Mouse (Mus musculus) frontal cortex, postnatal 10 days (tissue): ENCODE results near the gene Asprv1.

Experiments used
- DNase-seq, 2 experiments: peaks; one replicate each; pipeline ENCODE4 v3.0.0; 2022; ENCODE audit warnings: low spot score in 2 of 2, mixed read lengths in 1 of 2

The Asprv1 gene

GRCm38 (mm10) chr6:86665560-86666307, 37.8 kb downstream of the Asprv1 start:
- DNase-seq = no peak

GRCm38 (mm10) chr6:86667061-86667460, 39.1 kb downstream of the Asprv1 start:
- DNase-seq = no peak

DNA sequence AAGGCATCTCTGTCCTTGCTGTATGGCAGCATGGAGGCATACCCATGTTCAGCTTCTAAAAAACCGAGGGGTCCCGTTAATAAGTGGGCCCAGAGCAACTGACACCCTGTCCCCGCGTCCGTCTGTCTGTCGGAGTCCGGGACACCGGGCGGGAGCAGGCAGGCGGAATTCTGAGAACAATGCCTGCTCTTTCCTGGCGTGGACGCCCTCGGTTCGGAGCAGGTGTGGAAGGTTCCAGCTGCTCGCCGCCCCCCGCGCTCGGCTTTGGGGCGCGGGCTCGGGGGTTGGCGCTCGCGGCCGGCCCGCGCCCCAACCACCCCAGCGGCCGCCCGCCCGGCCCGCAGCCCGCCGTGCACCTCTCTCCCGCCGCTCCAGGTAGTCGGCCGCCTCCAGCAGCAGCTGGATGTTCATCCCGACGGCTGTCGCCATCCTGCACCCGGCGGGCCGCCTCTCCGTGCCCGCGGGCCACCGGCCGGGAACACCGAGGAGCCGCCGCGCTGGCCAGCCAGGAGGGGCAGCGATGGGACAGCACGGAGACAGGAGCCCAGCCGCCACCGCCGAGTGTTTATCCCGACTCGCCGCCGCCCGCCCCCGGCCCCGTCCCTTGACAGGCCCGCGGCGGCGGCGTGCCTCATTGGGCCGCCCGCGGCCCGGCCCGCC, 40.7 kb downstream of the Asprv1 start, which contains the start of gene Mxd1:
Gene Mxd1 (minus strand): TSS at position 582 of the 660 bp plus-strand sequence.
- no peak for DNase-seq

DNA sequence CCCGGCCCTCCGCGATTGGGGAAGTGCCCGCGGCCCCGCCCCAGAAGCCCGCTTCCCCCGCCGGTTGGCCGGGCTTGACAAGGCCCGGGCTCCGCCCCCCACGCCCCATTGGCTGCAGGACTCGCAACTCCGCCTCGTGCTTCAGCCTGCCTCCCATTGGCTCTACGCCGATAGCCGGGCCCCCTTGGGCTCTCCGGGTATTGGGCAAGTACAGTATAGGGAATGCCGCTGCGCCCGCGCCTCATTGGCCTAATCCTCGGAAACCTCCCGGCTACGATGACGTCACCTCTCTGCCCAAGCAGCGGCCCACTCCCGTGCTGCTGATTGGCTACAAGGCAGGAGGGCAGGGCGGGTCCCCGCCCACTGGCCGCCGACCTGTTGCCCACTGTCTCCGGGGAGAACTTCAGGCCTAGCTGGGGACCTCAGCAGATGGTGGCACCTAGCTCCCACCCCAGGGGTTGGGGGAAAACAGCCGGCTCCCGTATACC, 41.3 kb downstream of the Asprv1 start:
- peak; percentile 100 for DNase-seq

GRCm38 (mm10) chr6:86670873-86671272, 42.9 kb downstream of the Asprv1 start:
- peak in 1 of 2 experiments; percentile 26 for DNase-seq

DNA sequence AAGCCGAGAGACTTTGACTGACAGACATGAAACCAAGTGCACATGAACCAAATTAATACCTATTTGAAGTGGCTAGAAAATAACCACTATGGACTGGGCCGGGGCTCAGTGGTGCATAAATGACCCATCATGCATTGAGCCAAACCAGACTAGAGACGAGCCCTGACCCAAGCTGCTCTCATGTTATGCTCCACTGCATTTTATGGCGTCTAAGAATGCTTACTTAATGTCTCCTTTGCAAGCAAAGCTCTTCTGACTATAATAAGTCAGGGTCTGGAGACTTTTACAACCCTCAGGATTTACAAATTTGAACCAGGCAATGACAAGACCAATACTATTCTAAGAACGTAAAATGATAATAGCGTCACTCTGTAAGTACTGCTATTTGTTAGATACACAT, 50.4 kb downstream of the Asprv1 start:
- no peak for DNase-seq
